Mouse (Mus musculus) heart, adult 8-10 months (tissue): ENCODE data around the gene P4ha1. TPM values are rescaled to one million over a fixed set of nuclear protein-coding genes. Genes with fewer than 3 reads are reported as not detected.
"Not testable (repeated sequence)": the region's sequence is repeated elsewhere in the genome, so short reads cannot be mapped to it uniquely, and the experiment has no call there.

Source experiments
- DNase-seq: peaks from one replicate; pipeline ENCODE4 v3.0.0; 2022; ENCODE audit warnings: low spot score
- total RNA-seq, 4 experiments: library from RNA; stranded (reverse); gene quantifications; 2 replicates each; pipeline ENCODE4 v1.2.4; 2022

P4ha1 gene
- total RNA-seq, 4 experiments from 2014 or later, result 32.4 to 59.3 (median 44.0) TPM

DNA sequence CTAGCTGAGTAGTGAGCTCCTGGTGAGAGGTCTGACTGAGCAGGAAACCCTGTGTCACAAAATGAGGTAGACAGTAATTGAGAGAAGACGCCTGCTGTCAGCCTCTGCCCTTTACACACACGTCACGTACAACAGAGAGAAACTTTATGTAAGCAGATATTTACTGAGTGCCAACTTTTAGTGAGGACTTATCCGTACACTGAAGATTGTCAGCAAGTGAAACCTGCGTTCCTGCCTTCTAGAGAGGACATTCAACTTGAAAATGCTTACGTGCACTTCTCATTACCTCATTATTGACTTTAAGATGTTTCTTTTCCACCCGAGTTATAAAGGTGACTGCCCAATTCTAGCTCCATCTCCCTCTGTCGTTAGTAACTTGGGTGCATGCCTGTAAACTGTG, 45.6 kb downstream of the P4ha1 start:
- DNase-seq, result no peak

DNA sequence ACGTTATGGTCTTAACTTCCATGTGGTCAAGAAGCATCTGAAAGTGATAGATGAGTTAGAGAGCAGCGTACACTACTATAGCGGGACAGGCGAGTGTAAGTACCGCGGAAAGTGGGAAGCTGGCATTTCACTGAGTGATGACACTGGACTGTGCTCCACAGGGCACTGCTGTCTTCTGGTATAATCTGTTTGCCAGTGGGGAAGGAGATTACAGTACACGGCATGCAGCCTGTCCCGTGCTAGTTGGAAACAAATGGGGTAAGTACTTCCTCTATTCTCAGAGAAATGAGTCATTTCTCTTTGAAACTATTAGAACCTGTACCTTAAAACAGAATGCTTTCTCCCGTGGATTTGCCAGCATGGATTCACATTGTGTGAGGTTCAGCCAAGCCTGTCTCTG, 46.3 kb downstream of the P4ha1 start:
- DNase-seq, result no peak

DNA sequence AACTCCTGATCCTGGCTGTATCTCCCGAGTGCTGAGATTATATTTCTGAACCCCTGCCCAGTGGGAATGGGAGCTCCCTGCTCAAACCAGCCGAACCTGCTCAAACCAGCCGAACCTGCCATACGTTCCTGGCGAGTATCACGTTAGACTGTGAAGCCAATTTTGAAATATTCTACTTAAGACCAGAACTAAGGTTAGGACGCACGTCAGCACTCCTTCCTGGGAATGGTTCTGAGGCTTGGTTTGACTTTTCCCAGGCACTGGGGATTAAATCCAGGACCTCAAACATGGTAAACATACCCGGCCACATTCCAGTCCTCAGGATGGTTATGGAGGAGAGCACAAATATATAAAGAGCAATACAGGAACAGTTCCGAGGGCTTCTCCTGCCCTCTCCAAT, 54.8 kb downstream of the P4ha1 start:
- no peak for DNase-seq

DNA sequence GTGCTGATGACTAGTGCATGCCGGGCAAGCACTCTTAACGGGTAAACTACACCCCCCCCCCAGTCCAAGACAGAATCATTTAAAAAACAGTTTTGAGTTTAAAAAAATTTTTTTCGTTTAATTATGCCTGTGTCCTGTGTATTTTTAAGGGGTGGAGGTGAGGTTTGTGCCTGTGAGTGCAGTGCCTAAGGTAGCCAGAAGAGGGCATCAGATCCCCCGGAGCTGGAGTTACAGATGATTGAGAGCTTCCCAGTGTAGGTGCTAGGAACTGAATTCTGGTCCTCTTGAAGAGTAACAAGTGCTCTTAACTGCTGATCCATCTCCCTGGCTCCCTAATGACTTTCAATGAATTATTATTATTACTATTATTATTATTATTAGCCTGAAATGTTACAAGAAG, 55.6 kb downstream of the P4ha1 start:
- DNase-seq, result no peak

DNA sequence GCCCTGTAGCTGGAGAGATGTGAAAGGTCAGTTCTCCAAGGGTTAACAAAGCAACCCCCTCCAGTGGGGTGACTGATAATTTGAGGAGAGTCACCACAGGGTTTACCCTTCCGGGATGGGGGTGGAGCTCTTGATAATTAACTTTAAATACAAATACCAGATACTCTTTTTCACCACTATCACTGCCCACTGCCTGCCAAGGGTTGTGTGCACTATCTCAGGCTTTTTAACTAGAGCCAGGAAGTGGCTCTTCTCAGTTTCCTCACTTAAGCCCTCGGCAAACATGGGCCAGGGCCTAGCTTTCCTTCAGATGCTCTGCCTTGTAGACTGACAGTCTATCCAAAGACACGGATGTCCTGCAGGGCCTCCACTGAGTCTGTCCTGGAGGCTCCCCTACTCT, 56.8 kb downstream of the P4ha1 start:
- DNase-seq, result no peak

DNA sequence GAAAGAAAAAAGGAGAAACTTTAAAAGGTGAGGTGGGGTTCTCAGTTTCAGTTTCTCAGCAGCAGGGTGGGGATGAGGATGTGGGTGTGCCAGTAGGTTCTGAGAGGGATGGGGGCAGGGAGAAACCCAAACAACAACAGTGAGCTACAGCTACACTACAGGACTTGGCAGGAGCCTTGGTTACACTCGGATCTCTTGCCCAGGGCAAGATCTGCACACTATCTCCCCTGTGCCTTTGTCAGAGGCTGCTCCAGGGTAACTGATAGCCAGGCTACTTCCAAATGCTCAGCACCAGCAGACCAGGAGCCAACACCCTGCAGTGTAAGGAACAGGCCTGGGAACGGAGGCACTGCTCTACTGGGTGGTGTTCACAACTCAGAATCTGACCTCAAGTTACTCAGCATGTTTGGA, 57.3 kb downstream of the P4ha1 start:
- DNase-seq, result no peak

DNA sequence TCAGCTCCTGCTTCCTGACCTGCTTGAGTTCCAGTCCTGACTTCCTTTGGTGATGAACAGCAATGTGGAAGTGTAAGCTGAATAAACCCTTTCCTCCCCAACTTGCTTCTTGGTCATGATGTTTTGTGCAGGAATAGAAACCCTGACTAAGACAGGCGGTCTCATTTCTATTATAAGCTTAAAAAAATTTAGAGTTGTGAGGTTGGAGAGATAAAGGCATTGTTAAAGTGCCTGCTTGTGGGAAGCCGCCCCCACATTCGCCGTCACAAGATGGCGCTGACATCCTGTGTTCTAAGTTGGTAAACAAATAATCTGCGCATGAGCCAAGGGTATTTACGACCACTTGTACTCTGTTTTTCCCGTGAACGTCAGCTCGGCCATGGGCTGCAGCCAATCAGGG, 58.5 kb downstream of the P4ha1 start:
- not testable (repeated sequence) for DNase-seq

DNA sequence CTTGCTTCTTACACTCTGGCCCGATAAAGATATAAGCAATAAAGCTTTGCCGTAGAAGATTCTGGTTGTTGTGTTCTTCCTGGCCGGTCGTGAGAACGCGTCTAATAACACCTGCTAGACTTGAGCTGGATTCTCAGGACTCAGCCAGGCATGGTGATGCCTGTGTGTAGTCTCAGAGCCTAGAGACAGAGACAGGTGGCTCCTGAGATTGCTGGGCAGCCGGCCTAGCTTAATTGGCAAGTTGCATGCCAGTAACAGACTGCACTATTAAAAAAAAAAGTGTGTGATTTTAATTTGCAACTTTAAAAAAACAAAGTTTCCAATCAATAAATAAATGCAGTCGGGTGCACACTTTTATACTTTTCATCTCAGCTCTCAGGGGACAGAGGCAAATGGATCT, 63.9 kb downstream of the P4ha1 start:
- no peak for DNase-seq

DNA sequence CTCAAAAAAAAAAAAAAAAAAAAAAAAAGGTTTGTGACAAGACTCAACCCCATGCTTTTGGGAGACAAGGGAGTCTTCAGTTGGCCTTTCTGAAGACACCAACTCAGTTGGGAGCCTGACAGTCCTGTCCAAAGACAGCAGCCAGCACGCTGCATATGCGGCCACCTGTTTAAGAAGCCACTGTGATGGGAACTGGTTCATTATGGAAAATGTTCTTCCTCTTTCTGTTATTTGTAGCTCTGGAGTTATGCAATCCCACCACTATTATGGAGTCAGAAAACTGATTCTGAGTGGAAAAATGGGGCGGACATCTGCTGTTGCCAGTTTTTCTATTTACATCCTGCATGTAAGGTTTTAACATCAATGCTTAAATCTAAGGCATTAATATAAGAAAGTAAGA, 66.6 kb downstream of the P4ha1 start:
- DNase-seq, result no peak

DNA sequence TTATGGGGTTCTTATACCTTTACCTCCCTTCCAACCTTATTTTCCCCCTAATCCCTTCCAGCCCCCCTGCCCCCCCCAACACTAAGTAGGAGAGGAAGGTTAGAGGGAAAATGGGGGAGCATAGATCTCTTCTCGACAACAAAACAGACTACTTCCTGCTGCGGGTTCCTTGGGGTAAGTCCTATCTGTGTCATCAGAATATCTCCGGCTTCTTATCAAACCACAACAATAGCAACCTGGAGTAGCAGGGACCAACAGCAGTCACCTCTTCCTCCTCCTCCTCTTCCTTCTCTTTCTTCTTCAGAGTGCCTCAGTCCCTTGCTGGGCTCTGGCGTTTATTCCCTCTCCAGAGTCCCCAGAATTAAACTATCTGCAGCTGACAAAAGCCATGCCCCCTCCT, 68.8 kb downstream of the P4ha1 start:
- no peak for DNase-seq

DNA sequence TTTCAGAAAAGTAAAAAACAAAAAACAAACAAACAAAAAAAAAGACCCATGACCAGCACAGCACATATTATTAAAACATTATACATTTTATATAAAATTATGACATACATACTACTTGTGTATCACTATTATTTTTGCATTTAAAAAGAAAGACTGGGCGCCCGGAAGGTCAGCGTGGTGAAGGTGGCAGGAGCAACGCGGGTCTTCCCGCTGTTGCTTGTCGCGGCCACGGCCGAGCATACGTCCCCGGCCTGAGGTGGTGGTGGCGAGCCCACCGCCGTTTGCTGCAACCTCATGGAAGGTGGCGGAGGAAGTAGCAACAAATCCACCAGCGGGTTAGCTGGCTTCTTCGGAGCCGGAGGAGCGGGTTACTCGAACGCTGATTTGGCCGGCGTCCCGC, 72.4 kb downstream of the P4ha1 start, which contains the start of gene Gm10273:
Gene Gm10273 (plus strand): TSS at position 172 of the 400 bp plus-strand sequence.
- DNase-seq, result not testable (repeated sequence)

DNA sequence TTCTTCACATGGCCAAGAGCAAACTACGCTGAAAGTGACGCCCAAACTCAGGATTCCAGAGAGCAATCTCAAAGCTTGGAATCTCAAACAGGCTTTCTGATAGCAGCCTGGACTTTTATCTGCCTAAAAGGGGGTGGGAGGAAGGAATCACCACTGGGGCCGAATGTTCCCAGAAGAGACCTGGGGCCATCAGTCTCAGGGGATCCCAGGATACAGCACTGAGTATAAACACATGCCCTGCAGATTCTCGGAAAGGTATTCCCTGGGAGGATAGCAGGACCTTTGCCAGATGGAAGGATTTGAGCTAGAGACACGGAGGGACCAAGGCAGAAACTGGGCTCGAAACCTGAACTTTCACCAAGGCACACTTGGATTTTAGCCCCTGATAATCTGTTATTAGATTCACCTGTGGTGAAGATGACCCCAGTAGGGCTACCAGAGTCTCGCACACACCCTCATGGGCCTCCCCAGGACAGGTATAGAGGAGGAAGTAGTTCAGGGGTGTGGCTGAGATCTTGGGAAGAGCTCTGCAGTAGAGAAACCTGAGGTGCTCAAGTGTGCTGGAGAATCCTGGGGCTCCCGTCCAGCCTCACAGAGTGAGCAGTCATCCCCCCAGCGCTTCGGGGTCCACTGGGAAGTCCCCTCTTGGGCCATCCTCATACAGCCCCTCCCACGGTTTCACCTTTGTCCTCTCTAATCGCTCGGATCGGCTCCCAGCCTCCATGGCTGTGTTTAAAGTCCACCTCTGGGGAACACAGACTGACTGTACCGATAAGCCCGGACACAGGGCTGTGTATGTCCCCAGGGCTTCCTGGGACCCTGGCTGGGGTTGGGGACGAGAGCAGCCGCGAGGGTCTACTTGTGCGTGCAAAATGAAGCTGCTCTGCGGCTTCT, 80.0 kb downstream of the P4ha1 start, which contains the start of gene Pla2g12b:
Gene Pla2g12b (plus strand): TSS at position 762 of the 894 bp plus-strand sequence.
- no peak for DNase-seq

DNA sequence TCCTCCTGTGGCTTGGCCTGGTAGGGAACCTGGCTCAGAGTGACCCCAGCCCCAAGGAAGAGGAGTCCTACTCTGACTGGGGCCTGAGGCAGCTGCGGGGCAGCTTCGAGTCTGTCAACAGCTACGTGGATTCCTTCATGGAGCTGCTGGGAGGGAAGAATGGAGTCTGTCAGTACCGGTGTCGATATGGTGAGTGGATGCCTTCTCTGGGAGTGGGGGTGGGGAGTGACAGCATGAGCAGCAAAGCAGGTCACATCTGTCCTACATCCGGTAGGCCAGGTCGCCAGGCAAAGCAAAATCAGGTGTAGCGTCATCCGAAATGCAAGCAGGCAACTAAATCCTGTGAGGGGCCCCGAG, 80.7 kb downstream of the P4ha1 start:
- DNase-seq, result no peak

DNA sequence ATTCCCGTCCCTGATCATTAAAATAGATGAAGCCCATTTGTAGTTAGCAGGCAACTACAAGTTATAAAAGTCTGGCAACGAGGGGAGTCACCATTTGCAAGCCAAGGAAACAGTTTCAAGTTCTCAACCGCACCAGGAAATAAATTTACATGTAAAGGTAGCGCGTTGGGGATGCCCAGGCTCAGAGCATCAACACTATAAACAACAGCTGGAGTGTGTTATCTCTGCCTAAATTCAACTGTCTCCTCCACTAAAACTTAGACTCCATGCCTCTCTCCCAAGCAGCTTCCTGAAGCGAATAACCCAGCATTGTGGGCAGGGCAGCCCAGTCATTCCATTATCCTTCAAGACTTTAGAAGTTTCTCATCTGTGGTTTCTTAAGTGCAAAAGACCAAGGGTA, 85.4 kb downstream of the P4ha1 start:
- no peak for DNase-seq

DNA sequence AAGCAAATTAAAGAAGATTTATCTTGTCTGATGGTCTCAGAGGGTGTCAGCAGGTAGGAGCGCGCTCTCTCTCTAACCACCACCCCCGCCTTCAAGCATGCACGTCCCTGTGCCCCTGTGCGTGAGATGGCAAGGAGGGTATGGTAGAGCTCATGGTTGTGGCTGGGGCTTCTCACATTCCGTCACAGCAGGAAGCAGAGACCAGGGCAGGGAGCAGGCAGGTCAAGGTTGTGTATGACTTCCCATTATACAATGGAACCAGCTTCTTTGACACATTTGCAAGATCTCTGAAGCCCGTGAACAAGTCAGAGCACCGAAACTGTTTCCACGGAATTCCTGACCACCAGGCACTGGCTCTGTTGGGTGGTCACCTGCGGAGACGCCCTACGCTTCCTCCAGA, 87.2 kb downstream of the P4ha1 start:
- no peak for DNase-seq

DNA sequence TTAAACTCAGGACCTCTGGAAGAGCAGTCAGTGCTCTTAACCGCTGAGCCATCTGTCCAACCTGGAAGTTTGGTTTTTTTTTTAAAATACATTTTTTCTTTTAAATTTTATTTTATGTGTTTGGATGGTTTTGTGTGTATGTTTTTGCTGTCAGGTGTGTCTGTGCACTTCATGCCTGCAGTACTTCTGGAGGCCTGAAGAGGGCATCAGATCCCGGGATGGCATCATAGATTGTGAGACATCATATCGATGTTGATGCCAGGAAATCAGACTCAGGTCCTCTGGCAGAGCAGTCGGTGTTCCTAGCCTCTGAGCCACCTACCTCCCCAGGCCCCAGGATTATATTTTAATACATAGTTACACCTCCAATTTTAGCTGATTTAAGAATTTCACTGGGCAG, 90.6 kb downstream of the P4ha1 start:
- DNase-seq, result no peak

DNA sequence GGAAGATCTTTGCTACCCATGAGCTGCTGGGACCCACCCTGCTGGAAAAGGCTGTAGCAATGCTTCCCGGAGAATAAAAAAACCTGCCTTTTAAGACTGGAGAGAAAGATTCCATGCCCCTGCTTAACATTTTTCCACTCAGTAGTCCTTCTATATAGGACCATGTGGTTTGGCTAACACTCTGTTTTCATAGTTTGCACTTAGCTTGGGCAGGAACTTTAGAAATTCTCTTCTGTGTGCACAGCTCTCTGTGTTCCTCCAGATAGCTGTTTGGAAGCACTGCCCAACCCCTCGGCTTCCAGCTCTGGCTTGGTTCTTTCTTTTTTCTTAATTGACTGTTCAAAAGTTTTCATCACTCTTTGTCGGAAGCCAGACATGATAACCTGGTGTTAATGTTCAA, 93.5 kb downstream of the P4ha1 start:
- DNase-seq, result no peak

DNA sequence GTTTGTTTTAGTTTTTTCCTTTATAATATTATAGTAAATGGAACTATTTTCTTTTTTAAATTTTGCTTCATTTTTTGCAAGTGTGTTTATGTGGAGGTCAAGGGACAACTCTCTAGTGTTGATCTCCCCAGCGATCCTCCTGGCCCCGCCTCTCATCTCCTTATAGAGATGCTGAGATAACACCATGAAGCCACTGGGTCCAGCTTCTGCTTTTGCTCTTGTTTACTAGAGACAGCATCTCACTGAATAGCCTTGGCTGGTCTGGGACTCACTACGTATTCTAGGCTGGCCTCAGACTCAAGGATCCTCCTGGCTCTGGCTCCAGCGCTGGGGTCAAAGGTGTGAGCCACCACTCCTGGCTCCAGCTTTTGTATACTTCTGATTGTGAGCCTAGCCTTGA, 96.4 kb downstream of the P4ha1 start:
- no peak for DNase-seq

Other genes starting within 250 kb of the P4ha1 start
- gene Sept10, start 101.4 kb upstream of the P4ha1 start, total RNA-seq, result 10 to 100 TPM; 14.4 to 20.6 (median 18.7) TPM
- gene Sowahc, start 101.3 kb upstream of the P4ha1 start, total RNA-seq, result 1 to 10 TPM; 1.0 to 1.5 (median 1.4) TPM
- 100 to 1,000 TPM; 109 to 153 (median 139) TPM for gene Gm10273, start 72.3 kb downstream of the P4ha1 start, total RNA-seq
- gene Pla2g12b, start 80.4 kb downstream of the P4ha1 start, total RNA-seq, result not detected
- gene Oit3, start 118.5 kb downstream of the P4ha1 start, total RNA-seq, result under 1 TPM in 1 of 4 experiments, not detected in 3; 0.31 TPM